In the genomic region with DNA sequence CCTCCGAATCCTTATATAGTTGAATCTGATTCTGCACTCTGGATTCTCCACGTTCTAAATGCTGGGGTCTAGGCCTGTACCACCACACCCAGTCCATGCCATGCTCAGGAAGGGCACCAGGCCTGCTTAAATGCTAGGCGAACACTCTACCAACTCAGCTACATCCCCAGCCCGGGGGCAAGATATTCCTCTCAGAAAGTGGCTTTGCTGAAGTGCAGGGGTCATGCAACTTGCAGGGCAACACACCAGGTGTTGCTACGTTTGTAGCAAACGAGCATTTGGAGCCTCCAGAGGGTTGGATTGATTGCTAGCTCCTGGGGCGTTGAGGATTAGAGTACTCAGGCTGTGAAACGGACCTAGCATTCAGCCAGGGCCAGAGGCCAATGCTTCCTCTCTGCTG, we compare ENCODE assay signal across 8 mouse cellular contexts. TPM values are rescaled to one million over a fixed set of nuclear protein-coding genes. Genes with fewer than 3 reads are reported as not detected.
A peak's percentile ranks its signal among the peaks of the same experiment; 100 is the strongest.
DNase-seq lines count a peak whose midpoint lies in the region; ATAC-seq and TF ChIP-seq lines count a peak whose summit lies in the region.

No protein-coding gene starts in this region.

- peak overlapping the region; percentile 98 for H3K4me3 ChIP-seq in gastrocnemius, adult 2 months
- H3K4me3 ChIP-seq in forebrain, embryonic 15.5 days: peak overlapping the region; percentile 83
- peak overlapping the region; percentile 86 for H3K4me3 ChIP-seq in liver, embryonic 11.5 days (ENCODE audit: low read depth, low read length)
- H3K4me3 ChIP-seq in stomach, postnatal 0 days (ENCODE audit: low read depth, low read length): 0 out of 2 replicates have a peak overlapping the region, but pooled peaks have one; percentile 72

- peaks cover 14% of the 10 kb centered on the region for H3K4me1 ChIP-seq in forebrain, embryonic 15.5 days
- H3K4me1 ChIP-seq in liver, embryonic 11.5 days (replicated peaks; ENCODE audit: control insufficient read depth, insufficient read depth, low read length): peaks cover 30% of the 10 kb centered on the region
- 0 out of 2 replicates have a peak, but pooled peaks cover 3% of the 10 kb centered on the region for H3K4me1 ChIP-seq in stomach, postnatal 0 days (replicated peaks; ENCODE audit: control insufficient read depth, insufficient read depth)

- DNase-seq in gastrocnemius, adult 2 months: no peak
- no peak for DNase-seq in gastrocnemius, postnatal 4 days (ENCODE audit: low spot score in 2 of 2)
- peak; percentile 43 for DNase-seq in R1 (ENCODE audit: low read depth, low spot score)
- no peak for DNase-seq in liver, embryonic 11.5 days (ENCODE audit: low spot score)
- DNase-seq in stomach, postnatal 0 days (ENCODE audit: low spot score): no peak
- no peak for DNase-seq in MN1 (ENCODE audit: low spot score)
- DNase-seq in gastrocnemius, postnatal 14 days: no peak

- peak overlapping the region; percentile 26 for H3K9ac ChIP-seq in forebrain, embryonic 15.5 days (replicated peaks)
- H3K9ac ChIP-seq in liver, embryonic 11.5 days (ENCODE audit: low read depth, low read length): peak overlapping the region; percentile 83
- 0 out of 2 replicates have a peak overlapping the region, but pooled peaks have one; percentile 31 for H3K9ac ChIP-seq in stomach, postnatal 0 days (ENCODE audit: low read length)

- WGBS in forebrain, embryonic 15.5 days: 36% methylated on average over 8 of the region's 8 CpGs
- 47% methylated on average over 8 of the region's 8 CpGs for WGBS in liver, embryonic 11.5 days
- WGBS in stomach, postnatal 0 days: 54% methylated on average over 8 of the region's 8 CpGs

- intact Hi-C loops in gastrocnemius, adult 2 months (cut with DNase I): loop anchor here (5.0 kb wide), 1 partner anchor 56 kb away; the partner anchor contains the start of genes Fgfr1op2 and Ints13
- intact Hi-C loops in gastrocnemius, postnatal 14 days (cut with DNase I; ENCODE audit: low total_unique reads): no loop called here

- TF ChIP-seq EP300 in stomach, postnatal 0 days (optimal IDR thresholded peaks at IDR 0.05): no peak

- no peaks in the 10 kb centered on the region for H3K27me3 ChIP-seq in forebrain, embryonic 15.5 days
- no peaks in the 10 kb centered on the region for H3K27me3 ChIP-seq in liver, embryonic 11.5 days (replicated peaks; ENCODE audit: control insufficient read depth, insufficient read depth, low read length)
- no peaks in the 10 kb centered on the region for H3K27me3 ChIP-seq in stomach, postnatal 0 days (ENCODE audit: control insufficient read depth, insufficient read depth, low read length)

- peak; percentile 7; the same call in 1 of the 2 replicates for ATAC-seq in forebrain, embryonic 15.5 days (replicated peaks)
- no peak for ATAC-seq in liver, embryonic 11.5 days (replicated peaks; ENCODE audit: low FRiP score)
- no peak for ATAC-seq in stomach, postnatal 0 days (ENCODE audit: low FRiP score, low TSS enrichment)

- peak overlapping the region; percentile 65 for H3K4me2 ChIP-seq in forebrain, embryonic 15.5 days (replicated peaks)
- peak overlapping the region; percentile 77 for H3K4me2 ChIP-seq in liver, embryonic 11.5 days
- peak overlapping the region; percentile 80; the same call in 1 of the 2 replicates for H3K4me2 ChIP-seq in stomach, postnatal 0 days (replicated peaks; ENCODE audit: low read depth)

- H3K36me3 ChIP-seq in forebrain, embryonic 15.5 days: no peaks in the 10 kb centered on the region
- no peaks in the 10 kb centered on the region for H3K36me3 ChIP-seq in liver, embryonic 11.5 days (ENCODE audit: control insufficient read depth, insufficient read depth, low read length)
- H3K36me3 ChIP-seq in stomach, postnatal 0 days (ENCODE audit: control insufficient read depth, insufficient read depth, low read length): no peaks in the 10 kb centered on the region

- H3K9me3 ChIP-seq in forebrain, embryonic 15.5 days: no peaks in the 10 kb centered on the region
- no peaks in the 10 kb centered on the region for H3K9me3 ChIP-seq in liver, embryonic 11.5 days (ENCODE audit: control insufficient read depth, low read length)
- no peaks in the 10 kb centered on the region for H3K9me3 ChIP-seq in stomach, postnatal 0 days (ENCODE audit: control insufficient read depth, low read length)

- H3K27ac ChIP-seq in gastrocnemius, adult 2 months: peak overlapping the region; percentile 90
- 0 out of 2 replicates have a peak overlapping the region, but pooled peaks have one; percentile 31 for H3K27ac ChIP-seq in forebrain, embryonic 15.5 days (replicated peaks)
- H3K27ac ChIP-seq in liver, embryonic 11.5 days (ENCODE audit: low read depth, low read length): peak overlapping the region; percentile 86
- H3K27ac ChIP-seq in stomach, postnatal 0 days (replicated peaks): no peak overlapping the region

- TF ChIP-seq CTCF in gastrocnemius, adult 2 months (IDR thresholded peaks at IDR 0.05): no peak
- no peak for TF ChIP-seq CTCF in stomach, postnatal 0 days (IDR thresholded peaks at IDR 0.05; ENCODE audit: low read depth)

RNA-seq across cellular contexts. Expression of gene Med21, which starts 9.2 kb away (rescaled TPM):
- 10 to 100 TPM; 35.7 to 44.7 TPM for total RNA-seq in gastrocnemius, adult 2 months (2021)
- 10 to 100 TPM; 50.4 to 53.9 TPM for total RNA-seq in gastrocnemius, postnatal 4 days (2021)
- polyA plus RNA-seq in forebrain, embryonic 15.5 days (2015; fragmentation: Nextera tagmentation; extraction: Ambion mirVana): 107 and 114 TPM in 2 replicates
- 97.2 and 112 TPM in 2 replicates for polyA plus RNA-seq in liver, embryonic 11.5 days (2014; fragmentation: Nextera tagmentation; extraction: Ambion mirVana)
- 106 and 107 TPM in 2 replicates for polyA plus RNA-seq in stomach, postnatal 0 days (2015; fragmentation: Nextera tagmentation; extraction: Ambion mirVana)
- 10 to 100 TPM; 36.7 to 40.3 TPM for total RNA-seq in gastrocnemius, postnatal 14 days (2021)

RNA-seq across cellular contexts. Expression of gene Tm7sf3, which starts 9.5 kb away (rescaled TPM):
- 1 to 10 TPM; 5.7 to 7.8 TPM for total RNA-seq in gastrocnemius, adult 2 months (2021)
- 10 to 100 TPM; 25.0 to 29.1 TPM for total RNA-seq in gastrocnemius, postnatal 4 days (2021)
- 31.9 and 32.7 TPM in 2 replicates for polyA plus RNA-seq in forebrain, embryonic 15.5 days (2015; fragmentation: Nextera tagmentation; extraction: Ambion mirVana)
- polyA plus RNA-seq in liver, embryonic 11.5 days (2014; fragmentation: Nextera tagmentation; extraction: Ambion mirVana): 47.7 and 57.1 TPM in 2 replicates
- polyA plus RNA-seq in stomach, postnatal 0 days (2015; fragmentation: Nextera tagmentation; extraction: Ambion mirVana): 21.9 and 24.5 TPM in 2 replicates
- total RNA-seq in gastrocnemius, postnatal 14 days (2021): 10 to 100 TPM; 12.3 to 14.8 TPM

RNA-seq across cellular contexts. Expression of gene Ints13, which starts 55.5 kb away (rescaled TPM):
- 10 to 100 TPM; 14.4 to 18.8 TPM for total RNA-seq in gastrocnemius, adult 2 months (2021)
- total RNA-seq in gastrocnemius, postnatal 4 days (2021): 10 to 100 TPM; 21.3 to 27.6 TPM
- 67.1 and 68.0 TPM in 2 replicates for polyA plus RNA-seq in forebrain, embryonic 15.5 days (2015; fragmentation: Nextera tagmentation; extraction: Ambion mirVana)
- 69.9 and 74.3 TPM in 2 replicates for polyA plus RNA-seq in liver, embryonic 11.5 days (2014; fragmentation: Nextera tagmentation; extraction: Ambion mirVana)
- 25.2 and 25.8 TPM in 2 replicates for polyA plus RNA-seq in stomach, postnatal 0 days (2015; fragmentation: Nextera tagmentation; extraction: Ambion mirVana)
- total RNA-seq in gastrocnemius, postnatal 14 days (2021): 10 to 100 TPM; 14.9 to 15.7 TPM

RNA-seq across cellular contexts. Expression of gene Fgfr1op2, which starts 56.1 kb away (rescaled TPM):
- total RNA-seq in gastrocnemius, adult 2 months (2021): 10 to 100 TPM; 53.6 to 61.2 TPM
- total RNA-seq in gastrocnemius, postnatal 4 days (2021): 10 to 100 TPM; 52.2 to 52.4 TPM
- polyA plus RNA-seq in forebrain, embryonic 15.5 days (2015; fragmentation: Nextera tagmentation; extraction: Ambion mirVana): 53.8 and 55.8 TPM in 2 replicates
- polyA plus RNA-seq in liver, embryonic 11.5 days (2014; fragmentation: Nextera tagmentation; extraction: Ambion mirVana): 126 TPM in 2 replicates
- 73.8 and 80.3 TPM in 2 replicates for polyA plus RNA-seq in stomach, postnatal 0 days (2015; fragmentation: Nextera tagmentation; extraction: Ambion mirVana)
- total RNA-seq in gastrocnemius, postnatal 14 days (2021): 10 to 100 TPM; 43.6 to 48.5 TPM

Comparison
In these comparisons a context has a peak if more than half of its experiments do, and no peak if none do; other contexts are left out.
1. H3K9ac ChIP-seq: peak in every context shown above with its lines; median percentile 83 in liver, embryonic 11.5 days; 31 in stomach, postnatal 0 days; 26 in forebrain, embryonic 15.5 days.